Mouse (Mus musculus): ENCODE data around the gene Sox21. TPM values are rescaled to one million over a fixed set of nuclear protein-coding genes. Genes with fewer than 3 reads are reported as not detected.

Gene Sox21
- polyA plus RNA-seq, 1 experiment: 0.59 TPM

DNA sequence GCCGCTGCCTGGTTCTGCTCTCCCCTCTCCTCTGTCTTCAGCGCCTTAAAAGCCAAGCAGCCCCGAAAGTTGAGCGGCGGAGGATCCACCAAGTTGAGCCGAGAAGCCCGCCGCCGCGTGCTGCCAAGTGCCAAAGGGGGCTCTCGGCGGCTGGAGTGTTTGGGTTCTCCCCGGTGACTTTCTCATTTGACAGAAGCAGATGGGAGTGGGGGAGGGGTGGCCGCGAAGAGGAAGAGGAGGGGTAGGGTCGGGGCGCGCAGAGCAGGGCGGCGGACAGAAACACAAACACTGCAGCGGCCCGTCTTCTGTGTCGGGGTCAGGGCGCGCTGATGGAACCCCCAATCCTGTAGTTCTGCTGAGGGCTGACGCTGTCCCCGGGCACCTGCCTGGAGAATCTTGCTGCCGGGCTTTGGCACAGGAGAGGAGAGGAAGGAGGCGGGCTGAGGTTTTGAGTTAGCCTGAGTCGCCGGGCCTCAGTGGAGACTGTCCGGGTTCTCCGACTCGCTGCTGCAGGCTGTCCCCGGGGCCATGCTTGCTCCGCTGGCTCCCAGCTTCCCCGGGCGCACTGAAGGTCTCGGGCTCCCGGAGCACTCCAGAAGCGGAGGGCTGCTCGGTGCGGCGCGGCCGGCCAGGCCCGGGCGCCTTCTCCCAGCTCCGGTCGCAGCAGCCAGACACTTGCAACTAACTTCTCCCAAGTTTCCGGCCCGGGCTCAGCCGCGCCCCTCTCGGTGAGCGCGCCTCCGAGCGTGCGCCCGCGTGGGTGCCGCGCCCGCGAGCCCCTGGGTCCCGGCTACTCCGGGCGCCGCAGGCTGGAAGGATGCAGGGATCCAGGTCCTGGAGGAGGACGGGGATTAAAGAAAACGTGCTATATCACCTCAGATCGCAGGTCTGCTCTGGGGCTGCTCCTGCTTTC is 601 bp downstream of the Sox21 start:
- no peaks in the 10 kb centered on the region for H3K36me3 ChIP-seq (ENCODE audit: control insufficient read depth, insufficient read depth, low read length)
- H3K27ac ChIP-seq (ENCODE audit: control insufficient read depth, insufficient read depth, low read length): no peak overlapping the region
- H3K4me3 ChIP-seq (ENCODE audit: control insufficient read depth, insufficient read depth, low read length): peak overlapping the region; percentile 32
- TF ChIP-seq POLR2A (IDR thresholded peaks at IDR 0.05; ENCODE audit: control insufficient read depth, extremely low read depth, insufficient read depth, low read length, poor library complexity) (no peak), CTCF (IDR thresholded peaks at IDR 0.05; ENCODE audit: borderline replicate concordance, control insufficient read depth, extremely low read depth, insufficient read depth, low read length, poor library complexity) (no peak)
- peaks cover 34% of the 10 kb centered on the region for H3K27me3 ChIP-seq (ENCODE audit: control insufficient read depth, insufficient read depth, low read length)
- WGBS: 2% methylated on average over 73 of the region's 73 CpGs
- peak; percentile 24 for DNase-seq
- peaks cover 10% of the 10 kb centered on the region; the same call in 1 of the 2 replicates for H3K4me1 ChIP-seq (replicated peaks; ENCODE audit: control insufficient read depth, insufficient read depth, low read length)

DNA sequence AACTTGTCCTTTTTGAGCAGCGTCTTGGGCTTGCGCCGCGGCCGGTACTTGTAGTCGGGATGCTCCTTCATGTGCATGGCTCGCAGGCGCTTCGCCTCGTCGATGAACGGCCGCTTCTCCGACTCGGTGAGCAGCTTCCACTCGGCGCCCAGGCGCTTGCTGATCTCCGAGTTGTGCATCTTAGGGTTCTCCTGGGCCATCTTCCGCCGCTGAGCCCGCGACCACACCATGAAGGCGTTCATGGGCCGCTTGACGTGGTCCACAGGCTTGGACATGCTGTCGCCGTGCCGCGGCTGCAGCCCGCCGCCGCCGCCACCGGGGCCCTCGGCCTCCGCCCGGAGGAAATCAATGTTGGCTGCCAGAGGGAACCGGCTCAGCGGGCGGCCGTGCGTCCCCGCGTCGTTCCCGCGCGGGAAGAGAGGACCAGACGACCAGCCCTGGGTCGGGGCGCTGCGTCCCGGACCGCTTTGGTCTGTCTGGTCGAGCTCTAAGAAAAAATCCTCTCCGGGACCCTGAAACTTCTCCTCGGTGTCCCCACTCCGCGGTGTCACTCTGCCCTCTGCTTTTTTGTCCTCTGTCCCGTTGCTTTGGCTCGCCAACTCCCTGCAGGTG is 1.4 kb downstream of the Sox21 start:
- H3K4me3 ChIP-seq (ENCODE audit: control insufficient read depth, insufficient read depth, low read length): no peak overlapping the region
- no peak for DNase-seq
- WGBS: 2% methylated on average over 62 of the region's 62 CpGs

DNA sequence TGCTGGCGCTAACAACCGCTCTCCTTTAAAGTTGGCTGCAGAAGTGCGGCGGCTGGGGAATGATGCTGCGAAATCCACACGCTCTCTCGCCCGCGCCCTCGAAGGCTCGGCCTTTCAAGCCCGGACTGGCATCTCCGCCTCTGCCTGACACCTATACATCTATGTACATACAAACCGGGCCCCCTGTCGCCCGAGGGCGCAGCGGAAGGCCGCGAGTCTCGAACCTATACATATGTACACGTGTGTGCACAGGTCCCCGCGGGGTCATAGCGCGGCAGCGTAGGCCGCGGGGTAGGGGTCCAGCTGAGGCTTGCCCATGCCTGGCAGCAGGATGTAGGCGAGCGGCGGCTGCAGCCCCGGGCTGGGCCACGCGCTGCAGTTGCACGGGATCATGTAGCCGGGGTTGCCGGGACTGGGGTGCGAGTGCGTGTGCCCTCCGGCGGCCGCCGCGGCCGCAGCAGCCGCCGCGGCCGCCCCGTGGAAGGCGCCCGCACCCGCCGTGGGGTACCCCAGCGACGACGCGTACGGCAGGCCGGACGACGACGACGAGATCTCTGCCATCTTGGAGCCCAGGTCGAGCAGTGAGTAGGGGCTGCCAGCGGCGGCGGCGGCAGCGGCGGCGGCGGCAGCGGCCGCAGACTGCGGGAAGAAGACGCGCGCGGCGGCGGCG is 2.2 kb downstream of the Sox21 start:
- Histone ChIP-seq H3K4me3 (ENCODE audit: control insufficient read depth, insufficient read depth, low read length) (no peak overlapping the region), H3K4me1 (replicated peaks; ENCODE audit: control insufficient read depth, insufficient read depth, low read length) (peaks cover 10% of the 10 kb centered on the region; the same call in 1 of the 2 replicates), H3K27ac (ENCODE audit: control insufficient read depth, insufficient read depth, low read length) (no peak overlapping the region), H3K36me3 (ENCODE audit: control insufficient read depth, insufficient read depth, low read length) (no peaks in the 10 kb centered on the region), H3K27me3 (ENCODE audit: control insufficient read depth, insufficient read depth, low read length) (peaks cover 40% of the 10 kb centered on the region)
- no peak for DNase-seq
- 3% methylated on average over 83 of the region's 84 CpGs for WGBS
- no peak for TF ChIP-seq CTCF (IDR thresholded peaks at IDR 0.05; ENCODE audit: borderline replicate concordance, control insufficient read depth, extremely low read depth, insufficient read depth, low read length, poor library complexity)
- no peak for TF ChIP-seq POLR2A (IDR thresholded peaks at IDR 0.05; ENCODE audit: control insufficient read depth, extremely low read depth, insufficient read depth, low read length, poor library complexity)

More for the DNA sequence above, 1.4 kb downstream of the Sox21 start:
- H3K36me3 ChIP-seq (ENCODE audit: control insufficient read depth, insufficient read depth, low read length): no peaks in the 10 kb centered on the region
- peaks cover 39% of the 10 kb centered on the region for H3K27me3 ChIP-seq (ENCODE audit: control insufficient read depth, insufficient read depth, low read length)
- TF ChIP-seq POLR2A (IDR thresholded peaks at IDR 0.05; ENCODE audit: control insufficient read depth, extremely low read depth, insufficient read depth, low read length, poor library complexity) (no peak), CTCF (IDR thresholded peaks at IDR 0.05; ENCODE audit: borderline replicate concordance, control insufficient read depth, extremely low read depth, insufficient read depth, low read length, poor library complexity) (no peak)
- H3K4me1 ChIP-seq (replicated peaks; ENCODE audit: control insufficient read depth, insufficient read depth, low read length): peaks cover 10% of the 10 kb centered on the region; the same call in 1 of the 2 replicates
- no peak overlapping the region for H3K27ac ChIP-seq (ENCODE audit: control insufficient read depth, insufficient read depth, low read length)

DNA sequence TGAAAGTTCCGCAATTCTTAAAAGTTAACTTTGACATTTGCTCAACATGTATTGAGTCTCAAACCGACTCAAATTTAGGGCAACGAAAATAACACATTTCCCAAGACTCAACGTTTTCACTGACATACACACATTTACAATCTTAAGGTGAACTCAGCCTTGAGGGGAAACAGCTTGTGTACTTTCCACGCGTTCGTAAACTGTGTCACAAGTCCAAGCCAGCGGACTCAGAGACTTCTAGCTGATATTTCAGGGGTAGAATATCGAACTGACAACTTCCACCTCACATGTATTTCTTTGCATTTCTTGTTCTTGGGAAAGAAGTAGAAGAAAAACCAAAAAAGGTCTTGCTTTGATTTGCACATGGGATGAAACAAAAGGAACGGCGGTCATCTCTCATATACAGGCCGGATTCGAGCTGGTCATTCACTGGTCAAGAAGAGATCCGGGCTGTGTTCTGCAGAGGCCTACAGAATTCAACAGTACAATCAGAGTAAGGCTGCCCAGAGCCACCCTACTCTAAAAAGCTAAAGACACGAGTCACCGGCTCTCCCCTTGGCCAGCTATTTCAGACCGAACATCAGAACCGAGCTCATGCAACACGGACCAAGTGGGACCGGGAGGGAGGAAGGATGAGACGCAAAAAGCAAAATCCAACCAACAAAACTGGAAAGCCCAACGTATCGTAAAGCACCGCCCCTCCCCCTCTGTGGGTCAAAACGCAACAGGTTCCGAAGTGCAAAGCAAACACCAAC is 2.9 kb downstream of the Sox21 start:
- WGBS: 12% methylated on average over 26 of the region's 26 CpGs
- Histone ChIP-seq H3K4me3 (ENCODE audit: control insufficient read depth, insufficient read depth, low read length) (no peak overlapping the region), H3K27ac (ENCODE audit: control insufficient read depth, insufficient read depth, low read length) (no peak overlapping the region), H3K36me3 (ENCODE audit: control insufficient read depth, insufficient read depth, low read length) (no peaks in the 10 kb centered on the region), H3K4me1 (replicated peaks; ENCODE audit: control insufficient read depth, insufficient read depth, low read length) (peaks cover 10% of the 10 kb centered on the region; the same call in 1 of the 2 replicates), H3K27me3 (ENCODE audit: control insufficient read depth, insufficient read depth, low read length) (peaks cover 39% of the 10 kb centered on the region)
- no peak for DNase-seq
- TF ChIP-seq POLR2A (IDR thresholded peaks at IDR 0.05; ENCODE audit: control insufficient read depth, extremely low read depth, insufficient read depth, low read length, poor library complexity): no peak
- TF ChIP-seq CTCF (IDR thresholded peaks at IDR 0.05; ENCODE audit: borderline replicate concordance, control insufficient read depth, extremely low read depth, insufficient read depth, low read length, poor library complexity): no peak

DNA sequence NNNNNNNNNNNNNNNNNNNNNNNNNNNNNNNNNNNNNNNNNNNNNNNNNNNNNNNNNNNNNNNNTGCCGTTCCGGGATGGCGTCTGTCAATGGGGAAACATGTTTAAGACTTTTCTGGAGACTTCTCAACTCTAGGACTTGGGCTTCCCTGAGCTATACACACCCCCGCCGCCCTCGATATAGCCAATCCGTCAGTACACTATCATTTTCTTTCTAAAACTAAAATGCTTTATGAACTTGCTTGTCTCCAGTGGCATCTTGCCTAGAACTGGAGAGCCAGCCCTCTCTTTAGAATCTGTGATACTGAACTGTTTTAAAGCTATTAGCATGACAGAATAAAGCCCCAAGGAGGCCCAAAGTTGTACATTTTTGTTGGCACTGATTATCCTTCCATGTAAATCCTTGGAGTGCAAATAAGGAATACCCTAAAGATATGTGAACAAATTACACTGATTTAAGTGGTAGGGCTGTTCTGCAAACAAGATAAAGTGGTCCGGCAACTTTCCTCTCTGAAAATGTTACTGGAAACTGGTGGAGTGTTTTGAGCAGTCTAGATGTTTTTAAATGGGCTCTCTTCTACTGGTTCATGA is 4.4 kb downstream of the Sox21 start:
- 12% methylated on average over 8 of the region's 8 CpGs for WGBS
- peaks cover 10% of the 10 kb centered on the region; the same call in 1 of the 2 replicates for H3K4me1 ChIP-seq (replicated peaks; ENCODE audit: control insufficient read depth, insufficient read depth, low read length)
- TF ChIP-seq CTCF (IDR thresholded peaks at IDR 0.05; ENCODE audit: borderline replicate concordance, control insufficient read depth, extremely low read depth, insufficient read depth, low read length, poor library complexity): no peak
- TF ChIP-seq POLR2A (IDR thresholded peaks at IDR 0.05; ENCODE audit: control insufficient read depth, extremely low read depth, insufficient read depth, low read length, poor library complexity): no peak
- H3K4me3 ChIP-seq (ENCODE audit: control insufficient read depth, insufficient read depth, low read length): no peak overlapping the region
- H3K36me3 ChIP-seq (ENCODE audit: control insufficient read depth, insufficient read depth, low read length): no peaks in the 10 kb centered on the region
- no peak overlapping the region for H3K27ac ChIP-seq (ENCODE audit: control insufficient read depth, insufficient read depth, low read length)
- peaks cover 44% of the 10 kb centered on the region for H3K27me3 ChIP-seq (ENCODE audit: control insufficient read depth, insufficient read depth, low read length)
- DNase-seq: no peak
